Mouse (Mus musculus) cortical plate, adult 2 months (tissue): ENCODE data around the gene Snx18. TPM values are rescaled to one million over a fixed set of nuclear protein-coding genes. Genes with fewer than 3 reads are reported as not detected.

Source experiments
- H3K27ac ChIP-seq: fragments of 200-500 bp; 2 replicates; pipeline ENCODE4 v1.5.1; 2012; ENCODE audit warnings: low read length, control low read depth, inconsistent platforms; ENCODE audit not compliant: insufficient read depth
- H3K4me1 ChIP-seq: fragments of 200-500 bp; 2 replicates; pipeline ENCODE4 v1.6.1; 2011; ENCODE audit warnings: low read length; ENCODE audit not compliant: control insufficient read depth, insufficient read depth
- H3K4me3 ChIP-seq: fragments of 200-500 bp; 2 replicates; pipeline ENCODE4 v1.5.1; 2011; ENCODE audit warnings: mild to moderate bottlenecking, low read length, control low read depth; ENCODE audit not compliant: insufficient read depth
- CTCF ChIP-seq: fragments of 200-500 bp; IDR thresholded peaks from 2 replicates; pipeline ENCODE4 v1.5.1; 2011; ENCODE audit warnings: mild to moderate bottlenecking, control low read depth, low read length; ENCODE audit not compliant: insufficient read depth; ENCODE audit errors: extremely low read depth
- POLR2A ChIP-seq: fragments of 200-500 bp; IDR thresholded peaks from 2 replicates; pipeline ENCODE4 v1.6.1; 2011; ENCODE audit warnings: mild to moderate bottlenecking, low read length, control low read depth; ENCODE audit not compliant: insufficient read depth; ENCODE audit errors: extremely low read depth
- polyA plus RNA-seq: library from polyadenylated mRNA; depleted of rRNA; stranded (reverse); fragments of >200 nt; gene quantifications from 2 replicates; pipeline ENCODE4 v1.2.3, GENCODE M21; 2012

Snx18 gene
- polyA plus RNA-seq, 1 experiment: 13.8 TPM

GRCm38 (mm10) chr13:113607371-113607770, 11.0 kb downstream of the Snx18 start:
- no peak overlapping the region for H3K27ac ChIP-seq
- H3K4me1 ChIP-seq: peaks cover 16% of the 10 kb centered on the region; the same call in 1 of the 2 replicates
- no peak overlapping the region for H3K4me3 ChIP-seq
- TF ChIP-seq POLR2A (no peak), CTCF (no peak)

DNA sequence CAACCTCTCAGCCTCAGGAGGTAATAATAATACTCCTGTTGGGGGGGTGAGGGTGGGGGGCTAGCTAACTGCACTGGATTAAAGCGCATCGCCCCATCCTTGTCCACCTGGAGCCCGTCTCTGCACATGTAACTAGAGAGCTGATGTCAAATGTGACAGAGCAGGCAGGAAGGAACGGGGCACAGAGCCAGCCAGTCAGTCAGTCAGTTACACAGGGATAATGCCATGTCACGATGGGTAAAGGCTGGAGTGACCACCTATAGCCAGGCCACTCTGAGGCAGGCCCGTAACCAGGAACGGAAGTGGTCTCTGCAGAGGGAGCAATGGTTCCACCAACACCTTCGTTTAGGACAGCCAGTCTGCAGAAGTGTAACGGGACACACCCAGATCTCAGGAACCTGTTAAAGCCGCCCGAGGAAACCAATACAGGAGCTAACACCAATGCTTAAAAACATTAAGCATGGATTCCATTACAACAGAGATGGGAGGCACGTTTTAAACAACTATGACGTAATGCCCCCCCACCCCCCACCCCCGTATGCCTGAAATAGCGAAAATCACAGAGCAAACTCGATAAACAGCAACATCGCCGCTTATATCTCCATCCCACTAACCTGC, 11.5 kb downstream of the Snx18 start:
- no peak overlapping the region for H3K4me3 ChIP-seq
- no peak overlapping the region for H3K27ac ChIP-seq
- TF ChIP-seq POLR2A (no peak), CTCF (no peak)
- H3K4me1 ChIP-seq: peaks cover 16% of the 10 kb centered on the region; the same call in 1 of the 2 replicates

- Histone ChIP-seq H3K4me3 (no peak overlapping the region), H3K4me1 (peaks cover 16% of the 10 kb centered on the region; the same call in 1 of the 2 replicates), H3K27ac (no peak overlapping the region)
- TF ChIP-seq CTCF: no peak
- no peak for TF ChIP-seq POLR2A
Measured at GRCm38 (mm10) chr13:113606131-113606530, 12.2 kb downstream of the Snx18 start.

- Histone ChIP-seq H3K27ac (no peak overlapping the region), H3K4me3 (no peak overlapping the region), H3K4me1 (peaks cover 15% of the 10 kb centered on the region; the same call in 1 of the 2 replicates)
- no peak for TF ChIP-seq POLR2A
- TF ChIP-seq CTCF: no peak
Measured at GRCm38 (mm10) chr13:113605693-113606092, 12.7 kb downstream of the Snx18 start.

GRCm38 (mm10) chr13:113604321-113604720, 14.0 kb downstream of the Snx18 start:
- Histone ChIP-seq H3K4me3 (no peak overlapping the region), H3K27ac (no peak overlapping the region), H3K4me1 (peaks cover 13% of the 10 kb centered on the region; the same call in 1 of the 2 replicates)
- TF ChIP-seq POLR2A: no peak
- TF ChIP-seq CTCF: no peak

DNA sequence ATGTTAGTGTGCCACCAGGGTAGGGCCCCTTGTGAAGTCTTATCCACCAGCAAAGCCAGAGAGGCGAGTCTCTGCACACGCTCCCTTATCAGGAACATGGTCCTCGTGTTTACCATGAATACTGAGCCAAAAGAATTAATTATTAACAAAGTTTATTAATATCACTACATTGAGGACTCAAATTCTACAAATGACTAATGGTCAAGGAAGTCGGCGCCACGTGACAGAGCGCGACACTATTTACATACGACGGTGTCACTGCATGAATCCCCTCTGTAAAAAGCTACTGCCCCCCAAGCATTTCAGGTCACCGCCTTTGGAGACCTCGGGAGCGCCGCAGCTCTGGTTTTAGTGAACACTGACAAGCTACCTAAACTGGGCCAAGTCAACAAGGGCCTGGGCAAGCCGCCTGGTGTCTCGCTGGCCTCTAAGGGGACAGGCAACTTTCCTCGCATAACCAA, 15.5 kb downstream of the Snx18 start:
- Histone ChIP-seq H3K4me3 (no peak overlapping the region), H3K4me1 (peaks cover 9% of the 10 kb centered on the region; the same call in 1 of the 2 replicates), H3K27ac (no peak overlapping the region)
- no peak for TF ChIP-seq CTCF
- no peak for TF ChIP-seq POLR2A

DNA sequence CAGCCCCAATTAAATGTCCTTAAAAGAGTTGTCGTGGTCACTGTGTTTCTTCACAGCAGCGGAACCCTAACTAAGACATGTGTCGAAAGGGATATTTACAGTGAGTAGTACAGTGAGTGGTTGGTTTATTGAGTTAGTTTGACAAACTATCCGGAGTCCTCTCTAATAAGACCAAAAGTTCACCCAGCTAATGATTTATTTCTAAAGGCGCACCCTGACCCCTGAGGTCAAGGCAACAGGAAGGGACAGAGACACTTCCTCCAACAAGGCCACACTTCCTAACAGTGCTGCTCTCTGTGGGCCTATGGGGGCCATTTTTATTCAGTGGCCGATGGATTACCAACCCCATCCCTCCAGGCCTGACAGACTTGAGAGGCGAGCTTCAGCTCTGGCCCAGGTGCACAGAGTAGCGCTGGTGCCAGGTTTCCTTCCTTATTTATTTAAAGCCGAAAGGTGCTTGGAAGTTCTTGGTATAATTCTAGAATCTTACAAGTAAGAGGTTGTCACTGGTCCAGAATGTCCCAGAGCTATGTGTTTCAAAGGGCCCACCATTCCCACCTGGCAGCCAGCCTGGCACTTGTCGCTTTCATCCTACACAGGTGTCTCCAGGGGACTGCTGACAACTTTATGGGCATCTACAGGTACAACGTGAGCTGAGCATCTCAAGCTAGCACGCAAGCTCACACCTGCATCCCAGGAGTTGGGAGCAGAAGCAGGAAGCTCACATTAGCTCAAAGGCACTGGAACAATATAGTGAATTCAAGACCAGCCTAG, 16.3 kb downstream of the Snx18 start:
- no peak for TF ChIP-seq POLR2A
- TF ChIP-seq CTCF: no peak
- Histone ChIP-seq H3K4me3 (no peak overlapping the region), H3K27ac (no peak overlapping the region), H3K4me1 (peaks cover 9% of the 10 kb centered on the region)

- no peak overlapping the region for H3K27ac ChIP-seq
- TF ChIP-seq CTCF: no peak
- no peak for TF ChIP-seq POLR2A
Measured at GRCm38 (mm10) chr13:113600531-113601463, 17.6 kb downstream of the Snx18 start.

More at GRCm38 (mm10) chr13:113600531-113601463, 17.6 kb downstream of the Snx18 start:
- no peak overlapping the region for H3K4me3 ChIP-seq
- peaks cover 10% of the 10 kb centered on the region for H3K4me1 ChIP-seq
